Mouse (Mus musculus) ovary, adult 18-20 months (tissue): ENCODE results near the gene Arid5a.

Experiments used
- DNase-seq: peaks from one replicate; pipeline ENCODE4 v3.0.0; 2022; ENCODE audit warnings: low spot score, mixed read lengths

The Arid5a gene

GRCm38 (mm10) chr1:36307495-36308280, at the start of gene Arid5a:
Arid5a (plus strand) TSS chr1:36307733.
- DNase-seq = peak; percentile 75

DNA sequence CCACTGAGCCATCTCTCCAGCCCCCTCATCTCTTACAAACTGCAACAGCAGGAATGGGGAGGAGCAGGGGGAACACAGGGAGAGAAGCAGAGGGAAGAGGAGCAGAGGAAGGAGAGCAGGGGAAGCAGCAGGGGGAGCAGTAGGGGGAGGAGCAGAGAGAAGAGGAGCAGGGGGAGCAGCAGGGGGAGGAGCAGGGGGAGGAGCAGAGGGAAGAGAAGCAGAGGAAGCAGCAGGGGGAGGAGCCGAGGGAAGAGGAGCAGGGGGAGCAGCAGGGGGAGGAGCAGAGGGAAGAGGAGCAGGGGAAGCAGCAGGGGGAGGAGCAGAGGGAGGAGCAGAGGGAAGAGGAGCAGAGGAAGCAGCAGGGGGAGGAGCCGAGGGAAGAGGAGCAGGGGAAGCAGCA, 48.9 kb upstream of the Arid5a start:
- DNase-seq = no peak

GRCm38 (mm10) chr1:36259281-36259680, 48.3 kb upstream of the Arid5a start:
- DNase-seq = no peak

GRCm38 (mm10) chr1:36260418-36260817, 47.1 kb upstream of the Arid5a start:
- no peak for DNase-seq

GRCm38 (mm10) chr1:36261708-36262504, 45.6 kb upstream of the Arid5a start:
- DNase-seq = no peak

DNA sequence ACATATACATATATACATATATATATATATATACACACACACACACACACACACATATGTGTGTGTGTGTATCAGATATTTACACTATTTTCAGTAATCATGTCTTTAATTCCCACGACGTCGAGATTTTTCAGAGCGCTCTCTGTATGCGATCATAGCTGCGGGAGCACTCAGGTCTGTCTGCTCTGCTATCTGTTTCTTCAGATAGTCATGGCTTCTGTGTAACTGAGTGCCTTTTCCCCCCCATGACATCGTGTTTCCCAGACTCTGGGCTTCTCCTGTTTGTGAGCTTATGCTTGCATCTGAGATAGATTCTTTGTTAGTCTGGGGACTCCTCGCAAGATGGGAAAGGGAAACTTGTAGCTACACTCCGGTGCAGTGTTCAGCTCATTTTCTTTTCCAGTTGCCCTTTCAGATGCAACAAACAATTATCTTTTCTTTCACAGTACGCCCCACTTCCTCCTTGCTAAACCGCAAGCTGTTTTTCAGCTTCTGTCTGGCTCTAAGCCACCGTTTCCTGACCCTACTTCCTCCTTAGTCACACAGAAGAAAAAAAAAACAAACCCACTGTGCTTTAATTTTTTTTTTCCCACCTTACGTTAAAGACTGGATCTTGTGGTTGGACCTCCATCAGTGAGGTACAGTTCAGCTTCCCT, 43.6 kb upstream of the Arid5a start:
- no peak for DNase-seq

DNA sequence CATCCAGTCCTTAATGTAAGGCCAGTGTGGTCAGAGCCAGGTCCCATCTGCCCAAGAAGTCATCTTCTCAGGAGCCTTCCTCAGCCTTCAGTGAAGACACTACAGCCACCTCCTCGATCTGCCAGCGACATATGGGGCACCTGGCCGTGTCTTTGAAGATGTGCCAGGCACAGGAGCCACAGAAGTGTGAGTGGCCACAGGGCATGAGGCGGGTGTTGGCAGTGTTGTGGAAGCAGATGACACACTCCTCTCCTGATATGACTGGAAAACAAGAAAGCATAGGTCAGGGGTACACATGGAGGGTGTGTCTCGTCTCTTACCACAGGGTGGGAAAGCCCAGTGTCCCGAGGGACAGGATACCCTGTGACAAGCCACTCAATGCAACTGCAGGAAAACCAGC, 41.2 kb upstream of the Arid5a start:
- no peak for DNase-seq

- no peak for DNase-seq
Observed at GRCm38 (mm10) chr1:36267595-36267994, 39.9 kb upstream of the Arid5a start.

GRCm38 (mm10) chr1:36269121-36269795, 38.3 kb upstream of the Arid5a start:
- DNase-seq = no peak

DNA sequence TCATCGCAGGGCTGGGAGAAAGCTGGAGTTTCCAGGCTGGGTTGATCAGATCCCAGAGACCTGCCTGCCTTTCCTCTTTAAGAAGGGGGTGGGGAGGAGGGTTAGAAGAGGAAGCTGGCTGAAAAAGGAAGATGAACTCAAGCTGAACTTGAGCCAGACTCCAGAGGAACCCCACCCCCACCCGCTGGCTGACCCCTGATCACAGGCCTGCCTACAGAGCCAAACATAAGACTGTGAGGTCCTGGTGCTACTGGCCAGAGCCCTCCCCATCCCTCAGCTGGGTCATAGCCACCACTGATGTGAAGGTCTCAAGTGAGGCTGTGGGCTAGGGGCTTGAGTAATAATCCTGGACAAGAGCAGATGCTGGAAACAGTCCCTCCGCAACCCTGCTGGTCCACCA, 36.9 kb upstream of the Arid5a start:
- no peak for DNase-seq

- DNase-seq = no peak
Observed at GRCm38 (mm10) chr1:36271516-36272230, 35.9 kb upstream of the Arid5a start.

GRCm38 (mm10) chr1:36272546-36272945, 35.0 kb upstream of the Arid5a start:
- no peak for DNase-seq

DNA sequence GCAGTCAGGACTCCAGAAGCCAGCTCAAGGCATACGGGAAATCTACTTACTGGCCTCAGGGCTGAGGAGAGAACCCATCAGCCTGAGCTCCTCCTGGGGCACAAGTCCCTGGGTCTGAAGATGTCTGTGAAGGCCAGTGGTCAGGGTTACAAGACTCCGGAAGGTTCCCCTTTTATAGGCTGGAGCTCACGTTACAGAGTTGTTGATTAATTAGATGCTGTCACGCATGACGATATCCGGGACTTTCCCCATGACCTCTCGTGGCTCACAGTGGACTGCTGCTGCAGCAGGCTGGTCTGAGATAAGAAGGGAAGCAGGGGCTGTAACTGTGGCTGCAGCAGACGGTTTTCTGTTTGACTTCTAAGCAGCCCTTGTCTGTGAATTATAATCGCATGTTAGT, 34.2 kb upstream of the Arid5a start:
- DNase-seq = no peak

GRCm38 (mm10) chr1:36274455-36274854, 33.1 kb upstream of the Arid5a start, which contains the start of gene Neurl3:
Neurl3 (minus strand) TSS chr1:36274679.
- DNase-seq = no peak

- no peak for DNase-seq
Observed at GRCm38 (mm10) chr1:36275635-36276389, 31.7 kb upstream of the Arid5a start.

DNA sequence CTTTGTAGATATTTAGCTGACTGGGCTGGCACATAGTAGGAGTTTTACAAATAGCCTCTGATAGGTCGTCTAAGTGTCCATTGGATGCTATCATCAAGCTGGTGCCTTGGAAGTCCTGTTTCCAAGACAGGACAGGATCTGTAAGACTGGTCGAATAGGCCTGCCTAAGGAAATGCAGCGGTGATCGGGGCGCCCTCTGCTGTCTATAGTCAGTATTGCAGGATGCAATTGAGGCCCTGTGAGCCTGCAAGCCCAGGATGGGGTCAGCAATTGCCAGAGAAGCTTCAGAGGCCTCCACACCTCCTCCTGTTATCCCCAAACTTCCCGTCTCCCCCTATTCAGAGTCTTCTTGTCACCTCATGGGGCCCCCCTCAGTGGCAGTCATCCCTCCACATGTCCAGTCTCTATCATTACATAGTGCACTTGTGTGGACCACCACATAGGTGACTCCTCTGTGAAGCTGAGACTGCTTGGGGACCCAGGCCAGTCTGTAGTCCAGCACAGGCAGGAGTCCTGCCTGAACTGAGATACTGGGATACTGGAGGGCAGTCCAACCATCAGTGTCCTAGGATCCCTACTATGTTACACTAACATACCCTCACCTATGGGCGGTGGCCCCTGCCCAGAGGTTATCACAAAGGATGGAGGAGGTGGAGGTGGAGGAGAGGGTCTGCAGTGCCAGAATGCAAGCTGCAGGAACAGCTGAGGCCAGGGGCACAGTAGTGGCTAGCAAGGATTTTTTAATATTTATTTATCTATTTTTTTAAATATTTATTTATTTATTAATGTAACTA, 30.1 kb upstream of the Arid5a start:
- peak; percentile 35 for DNase-seq

- DNase-seq = no peak
Observed at GRCm38 (mm10) chr1:36279202-36279601, 28.3 kb upstream of the Arid5a start.

GRCm38 (mm10) chr1:36280938-36281337, 26.6 kb upstream of the Arid5a start:
- no peak for DNase-seq

DNA sequence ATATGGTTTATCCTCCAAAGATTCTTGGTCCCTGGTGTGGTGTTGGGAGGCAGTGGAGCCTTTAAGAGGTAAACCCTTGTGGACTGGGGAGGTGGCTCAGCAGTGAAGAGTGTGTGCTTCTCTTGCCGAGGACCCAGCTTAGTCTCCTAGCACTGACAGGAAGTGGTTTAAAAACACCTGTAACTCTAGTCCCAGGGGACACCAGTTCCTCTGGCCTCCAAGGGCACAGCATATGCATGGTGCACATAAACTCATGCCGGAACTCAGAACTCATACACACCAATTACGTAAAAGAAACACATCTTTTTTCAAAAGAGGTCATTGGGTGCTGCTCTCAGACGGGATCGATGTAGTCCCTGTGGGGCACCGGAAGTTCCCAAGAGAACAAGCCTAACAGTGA, 25.7 kb upstream of the Arid5a start:
- DNase-seq = no peak

DNA sequence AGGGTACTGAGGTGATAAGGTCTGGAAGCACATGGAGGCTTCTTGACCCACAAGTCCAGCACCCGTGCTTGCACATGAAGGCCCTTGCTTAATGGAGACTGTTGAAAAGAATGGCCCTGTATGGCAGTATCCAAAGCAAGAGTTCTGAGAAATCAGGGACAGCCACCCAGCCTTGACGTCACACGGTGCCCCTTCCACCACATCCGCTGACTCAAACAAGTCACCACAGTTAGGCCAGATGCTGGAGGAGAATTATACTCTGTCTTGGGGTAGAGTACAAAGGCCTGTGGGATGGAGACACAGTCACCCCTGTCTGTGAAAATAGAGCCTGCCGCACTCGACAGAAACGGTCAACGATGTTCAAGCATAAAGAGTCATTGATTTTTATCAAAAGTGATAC, 14.1 kb upstream of the Arid5a start:
- no peak for DNase-seq
